Mouse (Mus musculus): ENCODE results near the gene Dnm3.

- TF ChIP-seq POLR2A (IDR thresholded peaks at IDR 0.05; ENCODE audit: insufficient read depth, low read depth, low read length) (no peak), CTCF (IDR thresholded peaks at IDR 0.05; ENCODE audit: insufficient read depth, low read depth, low read length) (no peak)
Measured at GRCm38 (mm10) chr1:161952599-161952998, 525.2 kb downstream of the Dnm3 start.

All from olfactory bulb, adult 2 months (tissue).